Mouse (Mus musculus) G1E (cell line): ENCODE data around the gene Man1b1.

Experiments
- CTCF ChIP-seq: IDR thresholded peaks from 2 replicates; pipeline ENCODE4 v1.5.1; 2012; ENCODE audit warnings: low read depth, low read length, inconsistent platforms, mixed read lengths
- GATA1 ChIP-seq: IDR thresholded peaks from 2 replicates; pipeline ENCODE4 v1.6.1; 2012; ENCODE audit warnings: borderline replicate concordance, low read length, inconsistent platforms, mixed read lengths
- GATA2 ChIP-seq: IDR thresholded peaks from 2 replicates; pipeline ENCODE4 v1.6.1; 2012; ENCODE audit warnings: low read depth, low read length, inconsistent platforms, borderline replicate concordance
- POLR2AphosphoS5 ChIP-seq: IDR thresholded peaks from 2 replicates; pipeline ENCODE4 v1.6.1; 2012; ENCODE audit warnings: low read depth, low read length, inconsistent platforms; ENCODE audit not compliant: insufficient replicate concordance
- TAL1 ChIP-seq: conservative IDR thresholded peaks from 2 replicates; pipeline ENCODE4 v1.6.1; 2012; ENCODE audit warnings: low read depth, low read length, inconsistent platforms, mixed read lengths

- TF ChIP-seq CTCF (no peak), GATA1 (no peak), POLR2AphosphoS5 (no peak), TAL1 (no peak), GATA2 (no peak)
Observed at GRCm38 (mm10) chr2:25293706-25294105, 38.4 kb upstream of the Man1b1 start.
